Mouse (Mus musculus) embryonic fibroblast, embryonic 13.5 days (primary cell): ENCODE data around the gene Foxp1.

Experiments
- CTCF ChIP-seq: IDR thresholded peaks from 2 replicates; pipeline ENCODE4 v1.5.1; 2011; ENCODE audit warnings: mild to moderate bottlenecking, control low read depth, low read length, moderate library complexity, borderline replicate concordance; ENCODE audit not compliant: insufficient read depth
- POLR2A ChIP-seq: IDR thresholded peaks from 2 replicates; pipeline ENCODE4 v1.6.1; 2011; ENCODE audit warnings: low read depth, mild to moderate bottlenecking, control low read depth, low read length, moderate library complexity

DNA sequence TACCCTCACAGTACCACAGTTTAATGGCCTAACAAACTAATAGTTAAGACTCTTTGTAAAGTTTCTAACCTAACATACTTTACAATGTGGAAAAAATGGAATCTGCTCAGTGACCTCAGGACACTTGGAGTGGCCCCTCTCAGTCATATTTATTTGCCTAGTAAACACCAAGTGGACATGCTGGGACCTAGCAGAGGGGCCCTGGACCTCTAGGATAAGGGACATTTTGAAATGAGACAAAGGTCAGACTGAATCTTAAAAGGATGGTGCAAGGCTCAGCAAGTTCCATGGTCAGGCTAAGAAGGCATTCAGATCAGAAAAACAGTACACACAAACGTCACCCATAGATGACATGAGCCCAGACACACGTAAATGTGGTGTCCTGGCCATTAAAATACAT, 483.5 kb downstream of the Foxp1 start:
- no peak for TF ChIP-seq CTCF
- no peak for TF ChIP-seq POLR2A
